Mouse (Mus musculus) heart, embryonic 16.5 days (tissue): Measurements from ENCODE around the gene Tdo2. TPM values are rescaled to one million over a fixed set of nuclear protein-coding genes. Genes with fewer than 3 reads are reported as not detected.

Experiments used
- ATAC-seq: fragments of 200-750 bp; cut with Nextera tagmentation; replicated peaks from 2 replicates; pipeline ENCODE4 v1.8.0; 2017; ENCODE audit warnings: moderate number of reproducible peaks; ENCODE audit not compliant: insufficient read depth, low FRiP score; ENCODE audit errors: extremely low read depth
- H3K27ac ChIP-seq: fragments of 300-500 bp; sonication (generic); 2 replicates; pipeline ENCODE4 v1.5.1; 2014; ENCODE audit warnings: mild to moderate bottlenecking, low read length, control low read depth, moderate library complexity
- H3K27me3 ChIP-seq: fragments of 300-500 bp; sonication (generic); 2 replicates; pipeline ENCODE4 v1.6.1; 2014; ENCODE audit warnings: low read length, mixed read lengths; ENCODE audit not compliant: control insufficient read depth, insufficient read depth
- H3K36me3 ChIP-seq: fragments of 300-500 bp; sonication (generic); 2 replicates; pipeline ENCODE4 v1.6.1; 2014; ENCODE audit not compliant: control insufficient read depth, insufficient read depth
- H3K4me1 ChIP-seq: fragments of 300-500 bp; sonication (generic); 2 replicates; pipeline ENCODE4 v1.6.1; 2014; ENCODE audit warnings: low read length, mixed read lengths; ENCODE audit not compliant: control insufficient read depth, insufficient read depth
- H3K4me2 ChIP-seq: fragments of 300-500 bp; sonication (generic); 2 replicates; pipeline ENCODE4 v1.6.1; 2014; ENCODE audit warnings: low read depth, mild to moderate bottlenecking, control low read depth, low read length
- H3K4me3 ChIP-seq: fragments of 300-500 bp; sonication (generic); 2 replicates; pipeline ENCODE4 v1.5.1; 2014; ENCODE audit warnings: mild to moderate bottlenecking, control low read depth, low read length
- H3K9ac ChIP-seq: fragments of 300-500 bp; sonication (generic); 2 replicates; pipeline ENCODE4 v1.6.1; 2014; ENCODE audit warnings: low read length, control low read depth
- H3K9me3 ChIP-seq: fragments of 300-500 bp; sonication (generic); replicated peaks from 2 replicates; pipeline ENCODE4 v1.6.1; 2016; ENCODE audit warnings: low read length; ENCODE audit not compliant: control insufficient read depth
- WGBS: fragments of 180-500 bp; shearing (Covaris S2); extraction: QIAGEN DNeasy Blood & Tissue Kit; methylation state at CpG from one replicate; pipeline ENCODE4 v1.1.7; 2014; 5-methylcytosine and 5-hydroxymethylcytosine counted together
- polyA plus RNA-seq: library from polyadenylated mRNA; unstranded; fragments of >200 nt; fragmentation: Nextera tagmentation; extraction: Ambion mirVana; gene quantifications from 2 replicates; pipeline ENCODE4 v1.2.1, GENCODE M21; 2015

Gene Tdo2
- polyA plus RNA-seq, 1 experiment from 2014 or later: 0.32 TPM

- Histone ChIP-seq H3K4me2 (peak within 1 kb of the TSS; percentile 49), H3K4me3 (peak within 1 kb of the TSS; percentile 84), H3K36me3 (no peaks in the 10 kb centered on the region), H3K4me1 (peaks cover 6% of the 10 kb centered on the region), H3K27me3 (no peaks in the 10 kb centered on the region), H3K27ac (peak within 1 kb of the TSS; percentile 94), H3K9ac (peak within 1 kb of the TSS; percentile 89), H3K9me3 (no peaks in the 10 kb centered on the region)
- 13% methylated on average over 27 of the region's 27 CpGs for WGBS
- ATAC-seq: peak; percentile 93
These were observed 43.6 kb downstream of the Tdo2 start, which contains the start of gene Ctso for GRCm38 (mm10) chr3:81932141-81933101. Gene Ctso (plus strand): TSS chr3:81932601.

GRCm38 (mm10) chr3:81931695-81932094 lies 44.3 kb downstream of the Tdo2 start:
- no peaks in the 10 kb centered on the region for H3K9me3 ChIP-seq
- H3K4me1 ChIP-seq: peaks cover 6% of the 10 kb centered on the region
- no peaks in the 10 kb centered on the region for H3K27me3 ChIP-seq
- no peaks in the 10 kb centered on the region for H3K36me3 ChIP-seq
- WGBS: 77% methylated on average over 3 of the region's 3 CpGs
- H3K4me3 ChIP-seq: no peak overlapping the region
- H3K9ac ChIP-seq: no peak overlapping the region
- H3K4me2 ChIP-seq: no peak overlapping the region; the same call in 1 of the 2 replicates
- ATAC-seq: no peak
- H3K27ac ChIP-seq: no peak overlapping the region

GRCm38 (mm10) chr3:81929073-81929472 lies 46.9 kb downstream of the Tdo2 start:
- no peak for ATAC-seq
- H3K4me2 ChIP-seq: no peak overlapping the region
- H3K4me3 ChIP-seq: no peak overlapping the region
- H3K27ac ChIP-seq: no peak overlapping the region
- H3K36me3 ChIP-seq: no peaks in the 10 kb centered on the region
- H3K27me3 ChIP-seq: no peaks in the 10 kb centered on the region
- WGBS: 36% methylated on average over 1 of the region's 1 CpGs
- H3K9ac ChIP-seq: no peak overlapping the region
- no peaks in the 10 kb centered on the region for H3K9me3 ChIP-seq
- H3K4me1 ChIP-seq: peaks cover 2% of the 10 kb centered on the region; the same call in 1 of the 2 replicates

GRCm38 (mm10) chr3:81926764-81927325 lies 49.2 kb downstream of the Tdo2 start:
- WGBS: 49% methylated on average over 9 of the region's 9 CpGs

GRCm38 (mm10) chr3:81925856-81926255 lies 50.1 kb downstream of the Tdo2 start:
- WGBS: 28% methylated on average over 5 of the region's 5 CpGs
- ATAC-seq: no peak
- H3K4me1 ChIP-seq: no peaks in the 10 kb centered on the region
- H3K9ac ChIP-seq: no peak overlapping the region
- no peaks in the 10 kb centered on the region for H3K36me3 ChIP-seq
- H3K4me2 ChIP-seq: no peak overlapping the region
- no peak overlapping the region for H3K4me3 ChIP-seq
- no peak overlapping the region for H3K27ac ChIP-seq
- H3K9me3 ChIP-seq: no peaks in the 10 kb centered on the region
- H3K27me3 ChIP-seq: no peaks in the 10 kb centered on the region

More at GRCm38 (mm10) chr3:81926764-81927325, 49.2 kb downstream of the Tdo2 start:
- Histone ChIP-seq H3K9ac (no peak overlapping the region), H3K27ac (no peak overlapping the region), H3K9me3 (no peaks in the 10 kb centered on the region), H3K4me3 (no peak overlapping the region), H3K4me2 (no peak overlapping the region), H3K27me3 (no peaks in the 10 kb centered on the region), H3K4me1 (no peaks in the 10 kb centered on the region), H3K36me3 (no peaks in the 10 kb centered on the region)
- ATAC-seq: no peak

GRCm38 (mm10) chr3:81924931-81925330 lies 51.1 kb downstream of the Tdo2 start:
- no peaks in the 10 kb centered on the region for H3K9me3 ChIP-seq
- no peak for ATAC-seq
- 0% methylated on average over 1 of the region's 1 CpGs for WGBS
- no peaks in the 10 kb centered on the region for H3K27me3 ChIP-seq
- no peak overlapping the region for H3K4me2 ChIP-seq
- H3K27ac ChIP-seq: no peak overlapping the region
- H3K4me3 ChIP-seq: no peak overlapping the region
- H3K9ac ChIP-seq: no peak overlapping the region
- H3K4me1 ChIP-seq: no peaks in the 10 kb centered on the region
- H3K36me3 ChIP-seq: no peaks in the 10 kb centered on the region

GRCm38 (mm10) chr3:81922910-81923309 lies 53.1 kb downstream of the Tdo2 start:
- ATAC-seq: 0 out of 2 replicates have a peak, but pooled peaks have one; percentile 28
- no peak overlapping the region for H3K27ac ChIP-seq

GRCm38 (mm10) chr3:81919681-81920080 lies 56.3 kb downstream of the Tdo2 start:
- H3K4me1 ChIP-seq: no peaks in the 10 kb centered on the region
- H3K4me2 ChIP-seq: no peak overlapping the region
- no peaks in the 10 kb centered on the region for H3K27me3 ChIP-seq
- no peak for ATAC-seq
- 55% methylated on average over 3 of the region's 3 CpGs for WGBS
- H3K27ac ChIP-seq: no peak overlapping the region
- H3K4me3 ChIP-seq: no peak overlapping the region
- no peaks in the 10 kb centered on the region for H3K9me3 ChIP-seq
- no peak overlapping the region for H3K9ac ChIP-seq
- H3K36me3 ChIP-seq: no peaks in the 10 kb centered on the region

More at GRCm38 (mm10) chr3:81922910-81923309, 53.1 kb downstream of the Tdo2 start:
- H3K9me3 ChIP-seq: no peaks in the 10 kb centered on the region
- no peaks in the 10 kb centered on the region for H3K36me3 ChIP-seq
- no peak overlapping the region for H3K9ac ChIP-seq
- no peak overlapping the region for H3K4me2 ChIP-seq
- H3K4me1 ChIP-seq: no peaks in the 10 kb centered on the region
- no peaks in the 10 kb centered on the region for H3K27me3 ChIP-seq
- 26% methylated on average over 4 of the region's 4 CpGs for WGBS
- H3K4me3 ChIP-seq: no peak overlapping the region

GRCm38 (mm10) chr3:81918215-81918614 lies 57.8 kb downstream of the Tdo2 start:
- 68% methylated on average over 8 of the region's 8 CpGs for WGBS
- ATAC-seq: no peak
- H3K27ac ChIP-seq: no peak overlapping the region
- no peaks in the 10 kb centered on the region for H3K9me3 ChIP-seq
- H3K4me3 ChIP-seq: no peak overlapping the region
- no peaks in the 10 kb centered on the region for H3K4me1 ChIP-seq
- H3K4me2 ChIP-seq: no peak overlapping the region
- no peak overlapping the region for H3K9ac ChIP-seq
- H3K36me3 ChIP-seq: no peaks in the 10 kb centered on the region
- no peaks in the 10 kb centered on the region for H3K27me3 ChIP-seq
